Mouse (Mus musculus) c-Kit-negative CD71-positive TER-119-positive erythroid progenitor cells, embryonic 14.5 days (primary cell): Measurements from ENCODE around the gene Adh1.

ENCODE experiments used
- DNase-seq: peaks from one replicate; pipeline ENCODE4 v3.0.0-alpha.2; 2013; ENCODE audit warnings: low read depth, low spot score

Gene Adh1

GRCm38 (mm10) chr3:138260721-138261669 lies at the start of gene Adh1:
Adh1 (plus strand) TSS chr3:138260991.
- no peak for DNase-seq

GRCm38 (mm10) chr3:138212431-138212951 lies 48.3 kb upstream of the Adh1 start:
- DNase-seq = no peak

- no peak for DNase-seq
Measured at GRCm38 (mm10) chr3:138215395-138215989, 45.3 kb upstream of the Adh1 start.

- DNase-seq = no peak
Measured at GRCm38 (mm10) chr3:138216091-138216490, 44.7 kb upstream of the Adh1 start.

GRCm38 (mm10) chr3:138217631-138218264 lies 43.0 kb upstream of the Adh1 start, which contains the start of gene Adh7:
Adh7 (plus strand) TSS chr3:138217760.
- no peak for DNase-seq

- no peak for DNase-seq
Measured at GRCm38 (mm10) chr3:138221116-138221515, 39.7 kb upstream of the Adh1 start.

- DNase-seq = no peak
Measured at GRCm38 (mm10) chr3:138222511-138222910, 38.3 kb upstream of the Adh1 start.

GRCm38 (mm10) chr3:138222952-138223351 lies 37.8 kb upstream of the Adh1 start:
- DNase-seq = peak; percentile 3

GRCm38 (mm10) chr3:138224363-138224954 lies 36.3 kb upstream of the Adh1 start:
- DNase-seq = no peak

- no peak for DNase-seq
Measured at GRCm38 (mm10) chr3:138225331-138225730, 35.5 kb upstream of the Adh1 start.

GRCm38 (mm10) chr3:138225853-138226252 lies 34.9 kb upstream of the Adh1 start:
- DNase-seq = no peak

GRCm38 (mm10) chr3:138226476-138226875 lies 34.3 kb upstream of the Adh1 start:
- no peak for DNase-seq

- DNase-seq = no peak
Measured at GRCm38 (mm10) chr3:138227082-138227481, 33.7 kb upstream of the Adh1 start.

GRCm38 (mm10) chr3:138227782-138228181 lies 33.0 kb upstream of the Adh1 start:
- DNase-seq = no peak

GRCm38 (mm10) chr3:138229448-138229847 lies 31.3 kb upstream of the Adh1 start:
- DNase-seq = no peak

GRCm38 (mm10) chr3:138230266-138230665 lies 30.5 kb upstream of the Adh1 start:
- no peak for DNase-seq

- DNase-seq = no peak
Measured at GRCm38 (mm10) chr3:138231531-138231930, 29.3 kb upstream of the Adh1 start.

- DNase-seq = no peak
Measured at GRCm38 (mm10) chr3:138236546-138237163, 24.1 kb upstream of the Adh1 start.

- no peak for DNase-seq
Measured at GRCm38 (mm10) chr3:138238046-138238445, 22.7 kb upstream of the Adh1 start.

- no peak for DNase-seq
Measured at GRCm38 (mm10) chr3:138239461-138239860, 21.3 kb upstream of the Adh1 start.

- no peak for DNase-seq
Measured at GRCm38 (mm10) chr3:138240411-138240810, 20.4 kb upstream of the Adh1 start.
